Mouse (Mus musculus): Measurements from ENCODE around the gene Ovgp1. TPM values are rescaled to one million over a fixed set of nuclear protein-coding genes. Genes with fewer than 3 reads are reported as not detected.
"Not testable (repeated sequence)": the region's sequence is repeated elsewhere in the genome, so short reads cannot be mapped to it uniquely, and the experiment has no call there.

Gene Ovgp1
- polyA plus RNA-seq, 1 experiment from 2014 or later, result 4.3 TPM

GRCm38 (mm10) chr3:106000707-106001375 is 27.3 kb downstream of the Ovgp1 start:
- ATAC-seq (ENCODE audit: low FRiP score), result peak; percentile 50; the same call in 1 of the 2 replicates
- H3K36me3 ChIP-seq, result no peaks in the 10 kb centered on the region
- peak overlapping the region; percentile 57 for H3K4me2 ChIP-seq
- 23% methylated on average over 11 of the region's 11 CpGs for WGBS
- H3K27me3 ChIP-seq (replicated peaks), result no peaks in the 10 kb centered on the region
- no peak overlapping the region for H3K27ac ChIP-seq (replicated peaks)
- H3K4me1 ChIP-seq, result peaks cover 8% of the 10 kb centered on the region
- peak overlapping the region; percentile 26 for H3K4me3 ChIP-seq (replicated peaks)
- H3K9me3 ChIP-seq (replicated peaks), result no peaks in the 10 kb centered on the region
- H3K9ac ChIP-seq (replicated peaks), result peak overlapping the region; percentile 17; the same call in 1 of the 2 replicates

DNA sequence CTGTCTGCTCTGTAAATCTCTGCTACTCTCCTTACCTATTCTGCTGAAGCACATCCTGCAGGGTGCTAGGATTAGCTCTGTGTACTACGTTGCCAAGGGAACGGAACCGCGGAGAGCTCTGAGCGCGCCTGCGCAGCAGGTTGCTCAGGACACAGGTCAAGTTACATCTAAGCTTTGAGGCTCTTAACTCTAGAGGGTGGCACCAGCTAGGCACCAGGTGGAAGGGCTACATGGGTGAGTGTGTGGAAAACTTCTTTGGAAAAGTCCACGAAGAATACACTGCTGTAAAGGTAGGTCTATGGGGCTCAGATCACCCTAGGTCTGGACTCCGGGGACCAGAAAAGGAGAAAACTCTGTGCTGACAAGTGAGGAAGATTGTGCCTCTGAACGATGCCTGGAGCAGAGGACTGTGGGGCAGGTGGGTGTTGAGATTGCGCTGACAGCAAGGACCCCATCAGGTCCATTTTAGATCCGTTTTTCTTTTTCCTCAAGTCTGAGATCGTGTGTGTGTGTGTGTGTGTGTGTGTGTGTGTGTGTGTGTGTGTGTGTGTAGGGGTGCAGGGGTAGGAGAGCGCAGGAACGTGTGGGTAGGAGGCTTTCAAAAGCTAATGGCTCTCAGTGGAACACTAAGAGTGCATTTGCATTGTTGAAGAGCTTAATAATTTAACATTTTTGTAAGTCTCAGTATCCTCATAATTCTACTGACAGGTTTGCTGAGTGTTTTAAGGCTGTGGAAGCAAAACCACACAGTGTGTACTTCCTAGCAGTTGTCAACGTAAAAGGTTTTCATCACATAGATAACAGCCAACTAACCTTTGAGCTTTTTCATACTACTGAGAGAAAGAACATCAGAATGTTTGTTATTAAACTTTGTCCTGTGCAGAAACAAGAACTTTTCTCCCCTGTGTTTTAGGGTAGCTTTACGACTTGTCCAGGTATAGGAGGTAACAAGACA is 28.2 kb downstream of the Ovgp1 start:
- no peaks in the 10 kb centered on the region for H3K36me3 ChIP-seq
- H3K27me3 ChIP-seq (replicated peaks), result no peaks in the 10 kb centered on the region
- H3K4me3 ChIP-seq (replicated peaks), result peak overlapping the region; percentile 26
- H3K27ac ChIP-seq (replicated peaks), result no peak overlapping the region
- H3K9me3 ChIP-seq (replicated peaks), result no peaks in the 10 kb centered on the region
- H3K4me2 ChIP-seq, result peak overlapping the region; percentile 57
- ATAC-seq (ENCODE audit: low FRiP score), result peak; percentile 94
- peaks cover 8% of the 10 kb centered on the region for H3K4me1 ChIP-seq
- 18% methylated on average over 17 of the region's 17 CpGs for WGBS
- H3K9ac ChIP-seq (replicated peaks), result peak overlapping the region; percentile 17; the same call in 1 of the 2 replicates

DNA sequence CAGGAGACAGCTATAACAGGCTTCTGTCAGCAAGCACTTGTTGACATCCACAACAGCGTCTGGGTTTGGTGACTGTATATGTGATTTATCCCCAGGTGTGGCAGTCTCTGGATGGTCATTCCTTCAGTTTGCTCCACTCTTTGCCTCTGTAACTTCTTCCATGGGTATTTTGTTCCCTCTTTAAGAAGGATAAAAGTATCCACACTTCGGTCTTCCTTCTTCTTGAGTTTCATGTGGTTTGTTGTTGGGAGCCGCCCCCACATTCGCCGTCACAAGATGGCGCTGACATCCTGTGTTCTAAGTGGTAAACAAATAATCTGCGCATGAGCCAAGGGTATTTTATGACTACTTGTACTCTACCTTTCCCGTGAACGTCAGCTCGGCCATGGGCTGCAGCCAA is 29.8 kb downstream of the Ovgp1 start:
- H3K9me3 ChIP-seq (replicated peaks); H3K4me1 ChIP-seq; H3K36me3 ChIP-seq; H3K4me3 ChIP-seq (replicated peaks); H3K4me2 ChIP-seq; ATAC-seq (ENCODE audit: low FRiP score); H3K27me3 ChIP-seq (replicated peaks); H3K27ac ChIP-seq (replicated peaks); H3K9ac ChIP-seq (replicated peaks): not testable (repeated sequence)
- WGBS, result 73% methylated on average over 10 of the region's 10 CpGs

DNA sequence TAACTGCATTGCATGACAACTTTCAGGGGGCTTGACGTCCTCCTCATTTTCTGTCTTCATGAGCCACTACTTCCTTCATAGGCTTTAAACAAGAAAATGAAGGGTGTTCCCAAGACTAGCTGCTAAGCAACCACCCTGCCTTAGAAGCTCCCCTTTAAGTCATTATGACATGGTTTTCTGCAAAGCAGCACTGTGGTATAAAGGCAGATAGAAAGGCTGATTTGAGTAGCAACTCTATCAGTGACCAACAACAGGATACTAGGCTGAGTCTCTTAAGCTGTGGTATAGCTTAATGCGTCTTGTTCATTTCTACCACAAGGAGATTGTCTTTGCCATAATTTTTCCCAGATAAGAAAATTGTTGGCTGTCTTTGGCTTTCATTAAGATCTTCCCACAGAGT is 41.0 kb downstream of the Ovgp1 start, which contains the start of gene Pifo:
Gene Pifo, minus strand, starts transcription at position 101 of the 400 bp plus-strand sequence.
- no peak for ATAC-seq (ENCODE audit: low FRiP score)
- Histone ChIP-seq H3K4me1 (no peaks in the 10 kb centered on the region), H3K36me3 (no peaks in the 10 kb centered on the region), H3K4me2 (no peak within 1 kb of the TSS), H3K9ac (replicated peaks) (no peak within 1 kb of the TSS), H3K9me3 (replicated peaks) (no peaks in the 10 kb centered on the region), H3K4me3 (replicated peaks) (no peak within 1 kb of the TSS), H3K27ac (replicated peaks) (no peak within 1 kb of the TSS), H3K27me3 (replicated peaks) (no peaks in the 10 kb centered on the region)
- 90% methylated on average over 2 of the region's 2 CpGs for WGBS

- Histone ChIP-seq H3K36me3 (no peaks in the 10 kb centered on the region), H3K9ac (replicated peaks) (no peak overlapping the region), H3K27ac (replicated peaks) (no peak overlapping the region), H3K27me3 (replicated peaks) (no peaks in the 10 kb centered on the region), H3K9me3 (replicated peaks) (no peaks in the 10 kb centered on the region), H3K4me2 (no peak overlapping the region), H3K4me3 (replicated peaks) (no peak overlapping the region), H3K4me1 (no peaks in the 10 kb centered on the region)
- no peak for ATAC-seq (ENCODE audit: low FRiP score)
These were observed 48.3 kb downstream of the Ovgp1 start for GRCm38 (mm10) chr3:106021840-106022239.

- no peak overlapping the region for H3K4me2 ChIP-seq
- H3K4me1 ChIP-seq, result no peaks in the 10 kb centered on the region
- WGBS, result 93% methylated on average over 2 of the region's 2 CpGs
- no peak for ATAC-seq (ENCODE audit: low FRiP score)
- no peaks in the 10 kb centered on the region for H3K36me3 ChIP-seq
- H3K27me3 ChIP-seq (replicated peaks), result no peaks in the 10 kb centered on the region
- no peak overlapping the region for H3K9ac ChIP-seq (replicated peaks)
- no peaks in the 10 kb centered on the region for H3K9me3 ChIP-seq (replicated peaks)
- no peak overlapping the region for H3K27ac ChIP-seq (replicated peaks)
- no peak overlapping the region for H3K4me3 ChIP-seq (replicated peaks)
These were observed 50.6 kb downstream of the Ovgp1 start for GRCm38 (mm10) chr3:106024135-106024534.

GRCm38 (mm10) chr3:106032781-106033180 is 59.3 kb downstream of the Ovgp1 start, which contains the start of gene Chil5:
Gene Chil5, minus strand, starts transcription at chr3:106032814.
- ATAC-seq (ENCODE audit: low FRiP score), result no peak
- Histone ChIP-seq H3K36me3 (no peaks in the 10 kb centered on the region), H3K27ac (replicated peaks) (no peak within 1 kb of the TSS)

More at GRCm38 (mm10) chr3:106032781-106033180, 59.3 kb downstream of the Ovgp1 start, which contains the start of gene Chil5:
- no peaks in the 10 kb centered on the region for H3K9me3 ChIP-seq (replicated peaks)
- no peaks in the 10 kb centered on the region for H3K27me3 ChIP-seq (replicated peaks)
- no peak within 1 kb of the TSS for H3K4me3 ChIP-seq (replicated peaks)
- 79% methylated on average over 1 of the region's 1 CpGs for WGBS
- no peak within 1 kb of the TSS for H3K9ac ChIP-seq (replicated peaks)
- H3K4me1 ChIP-seq, result no peaks in the 10 kb centered on the region
- H3K4me2 ChIP-seq, result no peak within 1 kb of the TSS

Other genes starting within 250 kb of the Ovgp1 start
- gene Rap1a, start 172.4 kb upstream of the Ovgp1 start, polyA plus RNA-seq (2015; fragmentation: Nextera tagmentation; extraction: Ambion mirVana), result 88.2 and 95.4 TPM in 2 replicates
- 0.27 and 0.42 TPM in 2 replicates for gene Adora3, start 102.9 kb upstream of the Ovgp1 start, polyA plus RNA-seq (2015; fragmentation: Nextera tagmentation; extraction: Ambion mirVana)
- gene Tmigd3, start 102.8 kb upstream of the Ovgp1 start, polyA plus RNA-seq (2015; fragmentation: Nextera tagmentation; extraction: Ambion mirVana), result not detected in 2 replicates
- 0.54 and 1.8 TPM in 2 replicates for gene I830077J02Rik, start 41.0 kb upstream of the Ovgp1 start, polyA plus RNA-seq (2015; fragmentation: Nextera tagmentation; extraction: Ambion mirVana)
- gene Wdr77, start 14.3 kb upstream of the Ovgp1 start, polyA plus RNA-seq (2015; fragmentation: Nextera tagmentation; extraction: Ambion mirVana), result 86.7 and 104 TPM in 2 replicates
- gene Atp5f1, start 13.6 kb upstream of the Ovgp1 start, polyA plus RNA-seq (2015; fragmentation: Nextera tagmentation; extraction: Ambion mirVana), result 581 and 593 TPM in 2 replicates
- 3.2 and 3.6 TPM in 2 replicates for gene Pifo, start 40.9 kb downstream of the Ovgp1 start, polyA plus RNA-seq (2015; fragmentation: Nextera tagmentation; extraction: Ambion mirVana)
- gene Chil5, start 59.1 kb downstream of the Ovgp1 start, polyA plus RNA-seq (2015; fragmentation: Nextera tagmentation; extraction: Ambion mirVana), result not detected in 2 replicates
- 0.84 and 1.0 TPM in 2 replicates for gene Chia1, start 139.5 kb downstream of the Ovgp1 start, polyA plus RNA-seq (2015; fragmentation: Nextera tagmentation; extraction: Ambion mirVana)
- gene Chil3, start 193.9 kb downstream of the Ovgp1 start, polyA plus RNA-seq (2015; fragmentation: Nextera tagmentation; extraction: Ambion mirVana), result 0.40 TPM in 1 of 2 replicates, not detected in the other
- 0.38 TPM in 1 of 2 replicates, not detected in the other for gene Chil4, start 245.8 kb downstream of the Ovgp1 start, polyA plus RNA-seq (2015; fragmentation: Nextera tagmentation; extraction: Ambion mirVana)

Data from neural tube, embryonic 15.5 days (tissue).